Mouse (Mus musculus) adipose tissue, adult 10 weeks (tissue): ENCODE results near the gene Pdgfd. TPM values are rescaled to one million over a fixed set of nuclear protein-coding genes. Genes with fewer than 3 reads are reported as not detected.

Source experiments
- polyA plus RNA-seq: library from polyadenylated mRNA; stranded (reverse); fragments of 350-450 nt; fragmentation: Illumina TruSeq; extraction: RNeasy Lipid Tissue Mini Kit (QIAGEN cat#74804); gene quantifications from one replicate; pipeline ENCODE4 v1.2.3, GENCODE M21; 2014; ENCODE audit warnings: low read depth, low replicate concordance

Pdgfd gene
- polyA plus RNA-seq: 13.6 TPM

GRCm38 (mm10) chr9:6168391-6169037 is at the start of gene Pdgfd:
TSS of gene Pdgfd (plus strand) at chr9:6168584.

GRCm38 (mm10) chr9:6269796-6270280 is 101.5 kb downstream of the Pdgfd start, which contains the start of gene Ddi1:
TSS of gene Ddi1 (minus strand) at chr9:6269846.

Other genes starting within 250 kb of the Pdgfd start
- gene Ddi1, start 101.3 kb downstream of the Pdgfd start, polyA plus RNA-seq: 0.97 TPM